Mouse (Mus musculus): ENCODE measurements at regions not wholly inside any gene's neighbourhood (a gene's known extent, or its start where the extent isn't known, plus 50 kb on each side); places are given as distances from the start of the nearest gene placed in this dataset.
A peak's percentile ranks its signal among the peaks of the same experiment; 100 is the strongest.

DNA sequence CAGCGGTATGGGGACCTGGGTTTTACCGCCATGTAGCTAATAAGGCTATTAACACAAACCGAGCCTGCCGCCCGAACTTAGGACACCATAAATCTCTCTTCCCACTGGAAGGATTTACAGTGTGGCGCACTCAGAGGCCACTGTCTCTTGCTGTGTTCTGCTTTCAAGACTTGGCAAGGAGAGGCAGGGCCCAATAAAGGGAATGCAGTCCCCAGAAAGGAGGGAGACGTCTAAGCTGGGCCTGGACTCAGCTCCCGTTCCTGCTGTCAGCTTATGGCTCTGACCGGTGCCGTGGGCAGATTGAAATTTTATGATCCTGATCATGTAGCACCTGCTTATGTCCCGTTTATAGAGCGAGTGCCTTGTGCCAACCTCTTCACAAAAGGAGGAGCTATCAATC is 226.7 kb downstream of the Suds3 start:
- H3K36me3 ChIP-seq (replicated peaks; ENCODE audit: control insufficient read depth, insufficient read depth) = no peaks in the 10 kb centered on the region

DNA sequence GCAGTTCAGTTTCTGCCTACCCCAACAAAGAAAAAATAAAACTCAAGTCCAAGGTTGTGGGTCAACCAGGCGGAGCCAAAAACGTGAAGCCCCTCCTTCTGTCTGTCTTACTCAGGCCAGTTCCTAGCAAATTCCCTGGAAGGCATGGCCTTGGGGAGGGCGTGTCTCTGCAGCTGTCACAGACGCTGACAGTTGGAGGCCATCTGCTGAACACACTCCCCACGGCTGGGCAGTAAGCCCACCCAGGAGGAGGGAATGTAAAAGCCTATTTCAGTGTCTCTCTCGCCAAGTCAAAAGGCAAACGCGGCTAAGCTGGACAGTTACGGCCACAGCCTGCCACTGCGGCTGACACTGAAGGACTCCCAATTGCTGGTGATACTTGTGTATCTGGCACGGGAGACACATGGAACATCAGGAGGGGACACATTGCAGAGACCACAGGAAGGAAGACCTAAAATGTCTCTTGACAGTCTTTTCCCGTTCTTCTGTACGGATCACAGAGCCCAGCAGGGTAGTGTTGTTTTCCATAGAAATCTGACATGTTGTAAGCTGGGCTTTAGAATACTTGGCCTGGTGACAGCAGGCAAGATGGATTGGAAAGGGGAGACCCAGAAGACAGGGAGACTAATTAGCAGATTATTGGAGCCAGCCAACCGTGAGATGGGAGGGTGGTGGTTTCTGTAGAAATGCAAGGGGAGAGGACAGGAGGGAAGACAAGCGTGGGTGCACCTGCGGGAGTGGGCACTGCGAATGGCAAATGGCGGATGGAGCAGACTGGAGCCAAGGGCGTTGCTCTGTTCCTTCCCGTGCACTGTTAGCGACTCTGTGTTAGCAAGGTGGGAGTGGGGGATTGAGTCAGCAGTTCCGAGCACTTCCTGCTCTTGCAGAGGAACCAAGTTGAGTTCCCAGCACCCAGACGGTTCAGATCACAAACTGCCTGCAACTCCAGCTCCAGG is 229.5 kb downstream of the Suds3 start:
- Histone ChIP-seq H3K27ac (0 out of 2 replicates have a peak overlapping the region, but pooled peaks have one; percentile 2), H3K9ac (no peak overlapping the region), H3K27me3 (ENCODE audit: control insufficient read depth, insufficient read depth, low read length) (no peaks in the 10 kb centered on the region), H3K4me1 (replicated peaks; ENCODE audit: control insufficient read depth, insufficient read depth, low read length) (0 out of 2 replicates have a peak, but pooled peaks cover 3% of the 10 kb centered on the region), H3K9me3 (ENCODE audit: control insufficient read depth, low read length) (no peaks in the 10 kb centered on the region), H3K4me3 (replicated peaks; ENCODE audit: low read length) (no peak overlapping the region), H3K36me3 (replicated peaks; ENCODE audit: control insufficient read depth, insufficient read depth) (no peaks in the 10 kb centered on the region), H3K4me2 (replicated peaks) (no peak overlapping the region)
- 32% methylated on average over 23 of the region's 23 CpGs for WGBS
- DNase-seq (ENCODE audit: low spot score) (peak; percentile 76), ATAC-seq (ENCODE audit: low FRiP score) (peak; percentile 46; the same call in 1 of the 2 replicates)

More for the DNA sequence above, 226.7 kb downstream of the Suds3 start:
- Histone ChIP-seq H3K4me2 (replicated peaks) (no peak overlapping the region), H3K4me3 (replicated peaks; ENCODE audit: low read length) (no peak overlapping the region), H3K9me3 (ENCODE audit: control insufficient read depth, low read length) (no peaks in the 10 kb centered on the region), H3K27ac (no peak overlapping the region), H3K4me1 (replicated peaks; ENCODE audit: control insufficient read depth, insufficient read depth, low read length) (peaks cover 3% of the 10 kb centered on the region; the same call in 1 of the 2 replicates), H3K27me3 (ENCODE audit: control insufficient read depth, insufficient read depth, low read length) (no peaks in the 10 kb centered on the region), H3K9ac (no peak overlapping the region)
- no peak for ATAC-seq (ENCODE audit: low FRiP score)
- no peak for DNase-seq (ENCODE audit: low spot score)
- WGBS = 68% methylated on average over 12 of the region's 12 CpGs

DNA sequence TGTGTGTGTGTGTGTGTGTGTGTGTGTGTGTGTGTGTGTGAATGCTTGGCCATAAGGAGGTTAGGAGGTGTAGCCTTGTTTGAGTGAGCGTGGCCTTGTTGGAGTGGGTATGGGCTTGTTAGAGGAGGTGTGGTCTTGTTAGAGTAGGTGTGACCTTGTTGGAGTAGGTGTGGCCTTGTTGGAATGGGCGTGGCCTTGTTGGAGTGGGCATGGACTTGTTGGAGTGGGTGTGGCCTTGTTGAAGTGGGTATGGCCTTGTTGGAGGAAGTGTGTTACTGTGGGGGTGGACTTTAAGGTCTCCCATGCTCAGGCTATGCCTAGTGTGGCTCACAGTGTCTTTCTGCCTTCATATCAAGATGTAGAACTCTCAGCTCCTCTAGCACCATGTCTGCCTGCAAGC is 236.2 kb downstream of the Suds3 start:
- H3K9ac ChIP-seq = no peak overlapping the region
- DNase-seq (ENCODE audit: low spot score) = no peak
- H3K4me3 ChIP-seq (replicated peaks; ENCODE audit: low read length) = no peak overlapping the region
- no peaks in the 10 kb centered on the region for H3K27me3 ChIP-seq (ENCODE audit: control insufficient read depth, insufficient read depth, low read length)
- no peak overlapping the region for H3K27ac ChIP-seq
- H3K4me2 ChIP-seq (replicated peaks) = no peak overlapping the region
- no peaks in the 10 kb centered on the region for H3K36me3 ChIP-seq (replicated peaks; ENCODE audit: control insufficient read depth, insufficient read depth)
- no peaks in the 10 kb centered on the region for H3K9me3 ChIP-seq (ENCODE audit: control insufficient read depth, low read length)
- 76% methylated on average over 2 of the region's 2 CpGs for WGBS
- ATAC-seq (ENCODE audit: low FRiP score) = no peak
- no peaks in the 10 kb centered on the region for H3K4me1 ChIP-seq (replicated peaks; ENCODE audit: control insufficient read depth, insufficient read depth, low read length)

DNA sequence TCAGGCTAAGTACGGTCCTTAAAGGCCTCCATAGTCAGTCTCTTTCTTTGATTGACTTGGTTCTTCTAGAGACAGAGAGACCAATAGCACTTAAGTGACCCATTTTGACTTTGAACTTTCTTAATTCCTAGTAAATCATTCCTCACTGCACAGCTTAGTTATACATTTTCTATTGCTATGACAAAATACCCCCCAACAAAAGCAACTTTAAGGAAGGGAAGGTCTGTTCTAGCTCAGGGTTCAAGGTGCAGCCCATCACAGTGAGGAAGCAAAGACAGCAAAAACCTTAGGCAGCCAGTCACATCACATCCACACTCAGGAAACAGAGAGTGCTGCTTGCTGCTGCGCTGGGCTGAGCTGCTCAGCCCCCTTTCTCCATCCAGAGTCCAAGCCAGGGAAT is 241.0 kb downstream of the Suds3 start:
- Histone ChIP-seq H3K4me1 (replicated peaks; ENCODE audit: control insufficient read depth, insufficient read depth, low read length) (no peaks in the 10 kb centered on the region), H3K9ac (no peak overlapping the region), H3K9me3 (ENCODE audit: control insufficient read depth, low read length) (no peaks in the 10 kb centered on the region), H3K27me3 (ENCODE audit: control insufficient read depth, insufficient read depth, low read length) (no peaks in the 10 kb centered on the region), H3K4me2 (replicated peaks) (no peak overlapping the region), H3K36me3 (replicated peaks; ENCODE audit: control insufficient read depth, insufficient read depth) (no peaks in the 10 kb centered on the region), H3K27ac (no peak overlapping the region), H3K4me3 (replicated peaks; ENCODE audit: low read length) (no peak overlapping the region)
- 77% methylated on average over 2 of the region's 2 CpGs for WGBS
- DNase-seq (ENCODE audit: low spot score) (no peak), ATAC-seq (ENCODE audit: low FRiP score) (no peak)

DNA sequence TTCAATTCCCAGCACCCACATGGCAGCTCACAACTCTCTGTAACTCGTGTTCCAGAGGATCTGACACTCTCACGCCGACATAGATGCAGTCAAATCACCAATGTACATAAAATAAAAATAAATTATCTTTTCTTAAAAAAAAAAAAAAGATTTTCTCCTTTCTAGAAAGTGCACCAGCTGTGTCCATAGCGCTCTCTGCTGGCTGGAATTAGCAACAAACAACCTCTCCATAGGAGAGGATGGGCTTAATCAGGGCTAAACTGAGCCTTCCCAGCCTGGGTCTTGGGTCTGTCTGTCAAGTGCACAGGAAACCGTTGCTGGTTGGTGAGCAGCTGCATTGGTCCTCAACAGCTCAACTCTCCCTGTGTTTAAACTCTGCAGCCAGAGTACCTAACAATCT is 247.8 kb downstream of the Suds3 start:
- H3K27me3 ChIP-seq (ENCODE audit: control insufficient read depth, insufficient read depth, low read length) = no peaks in the 10 kb centered on the region
- no peak overlapping the region for H3K4me2 ChIP-seq (replicated peaks)
- H3K27ac ChIP-seq = no peak overlapping the region
- no peaks in the 10 kb centered on the region for H3K36me3 ChIP-seq (replicated peaks; ENCODE audit: control insufficient read depth, insufficient read depth)
- WGBS = 80% methylated on average over 5 of the region's 5 CpGs
- no peaks in the 10 kb centered on the region for H3K9me3 ChIP-seq (ENCODE audit: control insufficient read depth, low read length)
- no peak overlapping the region for H3K4me3 ChIP-seq (replicated peaks; ENCODE audit: low read length)
- ATAC-seq (ENCODE audit: low FRiP score) (no peak), DNase-seq (ENCODE audit: low spot score) (no peak)
- no peak overlapping the region for H3K9ac ChIP-seq
- H3K4me1 ChIP-seq (replicated peaks; ENCODE audit: control insufficient read depth, insufficient read depth, low read length) = no peaks in the 10 kb centered on the region

DNA sequence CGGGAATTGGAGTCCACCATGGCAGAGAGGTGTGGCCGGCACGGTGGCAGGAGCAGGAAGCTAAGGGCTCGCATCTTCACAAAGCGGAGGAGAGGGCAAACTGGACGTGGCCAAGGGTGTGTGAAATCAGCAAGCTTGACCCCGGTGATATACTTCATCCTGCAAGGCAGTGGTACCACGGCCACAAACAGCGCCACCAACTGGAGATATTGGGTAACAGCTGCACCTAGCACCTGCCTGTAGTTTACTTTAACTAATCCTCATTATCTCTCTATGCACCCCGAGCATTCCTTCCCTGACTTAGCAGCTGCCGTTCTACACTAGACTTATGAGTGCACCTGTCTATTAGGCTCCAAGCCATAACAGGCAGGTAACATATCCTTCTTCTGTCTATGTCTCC is 251.6 kb downstream of the Suds3 start:
- Histone ChIP-seq H3K9ac (no peak overlapping the region), H3K4me2 (replicated peaks) (no peak overlapping the region), H3K4me3 (replicated peaks; ENCODE audit: low read length) (no peak overlapping the region), H3K27ac (no peak overlapping the region), H3K4me1 (replicated peaks; ENCODE audit: control insufficient read depth, insufficient read depth, low read length) (no peaks in the 10 kb centered on the region), H3K36me3 (replicated peaks; ENCODE audit: control insufficient read depth, insufficient read depth) (no peaks in the 10 kb centered on the region), H3K9me3 (ENCODE audit: control insufficient read depth, low read length) (no peaks in the 10 kb centered on the region), H3K27me3 (ENCODE audit: control insufficient read depth, insufficient read depth, low read length) (no peaks in the 10 kb centered on the region)
- DNase-seq (ENCODE audit: low spot score) (no peak), ATAC-seq (ENCODE audit: low FRiP score) (no peak)
- WGBS = 89% methylated on average over 11 of the region's 11 CpGs

DNA sequence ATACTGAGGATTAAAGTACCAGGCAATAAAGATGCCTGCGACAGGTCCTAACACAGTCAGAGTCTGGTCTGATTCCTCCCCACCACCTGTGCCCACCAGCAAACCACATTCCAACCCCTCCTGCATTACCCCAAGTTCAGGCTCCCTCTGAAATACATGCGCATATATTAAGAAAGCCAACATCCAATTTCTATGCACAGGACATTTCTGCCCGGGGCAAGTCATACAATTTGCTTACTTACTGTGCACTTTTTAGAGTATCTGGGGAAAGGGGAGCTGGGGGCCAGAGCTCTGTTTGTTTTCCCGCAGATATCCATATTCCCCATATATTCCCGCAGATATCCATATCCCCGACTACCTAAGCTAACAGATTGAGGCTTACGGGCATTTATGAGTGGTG is 261.1 kb upstream of the Srrm4 start:
- H3K27ac ChIP-seq = no peak overlapping the region

DNA sequence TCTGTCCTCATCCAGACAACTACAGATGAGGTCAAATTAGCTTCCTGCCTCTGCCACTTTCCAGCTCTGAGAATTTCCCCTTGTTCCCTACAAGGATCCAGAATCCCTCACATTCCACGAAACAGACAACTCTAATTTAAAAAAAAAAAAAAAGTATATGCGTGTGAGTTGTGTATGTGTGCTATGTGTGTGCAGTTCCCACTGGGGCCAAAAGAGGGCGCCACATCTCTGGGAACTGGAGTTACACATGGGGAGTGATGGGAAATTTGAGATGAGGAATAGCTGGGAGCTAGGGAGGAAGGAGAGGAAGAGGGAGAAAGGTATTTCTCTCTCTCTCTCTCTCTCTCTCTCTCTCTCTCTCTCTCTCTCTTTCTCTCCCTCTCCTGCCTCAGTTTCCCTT is 240.3 kb upstream of the Srrm4 start:
- WGBS = 78% methylated on average over 3 of the region's 3 CpGs
- no peak overlapping the region for H3K27ac ChIP-seq
- no peaks in the 10 kb centered on the region for H3K4me1 ChIP-seq (replicated peaks; ENCODE audit: control insufficient read depth, insufficient read depth, low read length)
- no peaks in the 10 kb centered on the region for H3K27me3 ChIP-seq (ENCODE audit: control insufficient read depth, insufficient read depth, low read length)
- H3K4me2 ChIP-seq (replicated peaks) = no peak overlapping the region
- H3K9me3 ChIP-seq (ENCODE audit: control insufficient read depth, low read length) = no peaks in the 10 kb centered on the region
- DNase-seq (ENCODE audit: low spot score) (no peak), ATAC-seq (ENCODE audit: low FRiP score) (no peak)
- no peaks in the 10 kb centered on the region for H3K36me3 ChIP-seq (replicated peaks; ENCODE audit: control insufficient read depth, insufficient read depth)
- no peak overlapping the region for H3K9ac ChIP-seq
- H3K4me3 ChIP-seq (replicated peaks; ENCODE audit: low read length) = no peak overlapping the region

More for the DNA sequence above, 261.1 kb upstream of the Srrm4 start:
- H3K9me3 ChIP-seq (ENCODE audit: control insufficient read depth, low read length) = no peaks in the 10 kb centered on the region
- no peak overlapping the region for H3K9ac ChIP-seq
- H3K27me3 ChIP-seq (ENCODE audit: control insufficient read depth, insufficient read depth, low read length) = no peaks in the 10 kb centered on the region
- H3K36me3 ChIP-seq (replicated peaks; ENCODE audit: control insufficient read depth, insufficient read depth) = no peaks in the 10 kb centered on the region
- H3K4me2 ChIP-seq (replicated peaks) = no peak overlapping the region
- 0 out of 2 replicates have a peak, but pooled peaks cover 3% of the 10 kb centered on the region for H3K4me1 ChIP-seq (replicated peaks; ENCODE audit: control insufficient read depth, insufficient read depth, low read length)
- H3K4me3 ChIP-seq (replicated peaks; ENCODE audit: low read length) = no peak overlapping the region
- DNase-seq (ENCODE audit: low spot score) (no peak), ATAC-seq (ENCODE audit: low FRiP score) (no peak)
- 67% methylated on average over 7 of the region's 7 CpGs for WGBS

DNA sequence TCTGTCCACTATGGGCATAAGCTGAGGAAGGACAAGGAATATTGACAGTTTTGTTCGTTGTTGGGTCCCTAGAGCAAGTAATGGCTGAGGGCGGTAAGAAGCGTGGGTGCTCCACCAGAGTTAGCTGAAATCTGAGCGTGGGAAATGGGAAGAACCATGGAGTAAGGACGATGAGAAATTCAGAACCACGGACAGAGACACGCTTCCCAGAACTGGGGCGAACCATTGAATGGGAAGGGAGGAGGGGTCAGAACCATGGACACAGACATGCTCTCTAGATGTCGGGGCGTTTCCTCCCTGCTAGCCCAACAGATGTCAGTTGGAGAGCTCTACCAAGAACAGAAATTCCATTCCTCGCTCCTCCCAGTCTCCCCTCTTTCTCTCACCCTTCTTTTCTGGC is 238.2 kb upstream of the Srrm4 start:
- DNase-seq (ENCODE audit: low spot score) (no peak), ATAC-seq (ENCODE audit: low FRiP score) (no peak)
- Histone ChIP-seq H3K4me2 (replicated peaks) (no peak overlapping the region), H3K9ac (no peak overlapping the region), H3K36me3 (replicated peaks; ENCODE audit: control insufficient read depth, insufficient read depth) (no peaks in the 10 kb centered on the region), H3K4me3 (replicated peaks; ENCODE audit: low read length) (no peak overlapping the region), H3K27me3 (ENCODE audit: control insufficient read depth, insufficient read depth, low read length) (no peaks in the 10 kb centered on the region), H3K4me1 (replicated peaks; ENCODE audit: control insufficient read depth, insufficient read depth, low read length) (no peaks in the 10 kb centered on the region), H3K27ac (no peak overlapping the region), H3K9me3 (ENCODE audit: control insufficient read depth, low read length) (no peaks in the 10 kb centered on the region)
- WGBS = 18% methylated on average over 11 of the region's 11 CpGs

All from hindbrain, embryonic 14.5 days (tissue).